Mouse (Mus musculus) erythroblast, embryonic 14.5 days (primary cell): ENCODE results near the gene A930018P22Rik.

ENCODE experiments used
- GATA1 ChIP-seq: IDR thresholded peaks from 2 replicates; pipeline ENCODE4 v1.6.1; 2012; ENCODE audit warnings: low read length, inconsistent platforms, mixed read lengths
- TAL1 ChIP-seq: IDR thresholded peaks from 3 replicates; pipeline ENCODE4 v1.6.1; 2012; ENCODE audit warnings: low read length, inconsistent platforms, mixed read lengths

DNA sequence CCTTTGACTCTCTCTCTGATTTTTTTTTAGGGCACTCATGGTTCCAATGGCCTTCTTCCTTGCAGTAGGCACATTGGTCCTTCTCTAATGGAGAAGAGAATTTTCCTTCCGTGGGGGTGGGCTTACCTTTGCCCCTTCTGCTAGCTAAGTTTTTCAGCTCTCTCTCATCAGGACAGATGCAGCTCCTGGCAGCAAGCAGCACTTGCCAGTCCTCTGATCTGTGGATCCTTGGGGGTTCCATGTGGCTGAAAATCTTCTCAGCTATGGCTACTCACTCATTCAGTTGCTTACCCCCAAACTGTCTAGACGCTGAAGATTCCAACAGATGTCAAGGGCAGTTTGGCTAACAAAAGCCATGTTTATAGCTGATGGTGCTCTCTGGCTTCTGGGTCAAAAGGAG, 29.3 kb upstream of the A930018P22Rik start:
- TF ChIP-seq TAL1 (no peak), GATA1 (no peak)
